Mouse (Mus musculus): ENCODE data around the gene Kif7.

DNA sequence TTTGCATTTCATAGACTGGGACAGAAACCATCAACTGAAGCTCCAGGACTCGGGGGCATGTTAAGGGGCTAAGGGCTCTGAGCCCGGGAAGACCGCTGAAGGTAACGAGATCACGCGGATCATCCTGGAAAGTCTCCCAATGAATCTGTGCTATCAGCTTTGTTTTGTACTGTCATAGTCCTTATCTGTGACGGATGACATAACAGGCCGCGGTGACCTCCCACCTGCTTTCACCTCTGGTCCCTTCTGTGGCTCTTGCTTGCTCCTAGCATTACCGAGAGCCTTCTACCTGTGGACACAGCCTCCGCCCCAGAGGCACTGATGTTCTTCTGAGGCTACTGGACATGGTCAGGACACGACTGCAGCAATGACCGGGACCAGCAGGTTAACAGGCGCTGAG, 21.0 kb upstream of the Kif7 start:
- TF ChIP-seq CTCF (IDR thresholded peaks at IDR 0.05) (no peak), EP300 (IDR thresholded peaks at IDR 0.05; ENCODE audit: insufficient read depth, low read depth, low read length) (no peak)
